Mouse (Mus musculus) ES-E14 (cell line): ENCODE measurements around the gene Commd1. TPM values are rescaled to one million over a fixed set of nuclear protein-coding genes. Genes with fewer than 3 reads are reported as not detected.

Experiments
- DNase-seq: peaks from one replicate; pipeline ENCODE4 v3.0.0-alpha.2; 2013; ENCODE audit warnings: low read depth, low spot score
- H3K27ac ChIP-seq: 2 replicates; pipeline ENCODE4 v1.5.1; 2012; ENCODE audit warnings: low read depth, mild to moderate bottlenecking, low read length, moderate library complexity, mixed read lengths; ENCODE audit not compliant: poor library complexity, insufficient read depth, severe bottlenecking
- H3K36me3 ChIP-seq: 2 replicates; pipeline ENCODE4 v1.6.1; 2012; ENCODE audit warnings: mild to moderate bottlenecking, low read length, moderate library complexity, mixed read lengths; ENCODE audit not compliant: control insufficient read depth, poor library complexity, insufficient read depth, severe bottlenecking
- H3K4me1 ChIP-seq, 2 experiments: fragments of 150-350 bp in 1 of 2; sonication (generic) in 1 of 2; 2 replicates each; pipeline ENCODE4 v1.6.1; 2012; ENCODE audit warnings: low read length in 2 of 2, mild to moderate bottlenecking in 1 of 2, mixed read lengths in 1 of 2; ENCODE audit not compliant: control insufficient read depth in 2 of 2, insufficient read depth in 2 of 2, poor library complexity in 1 of 2
- H3K4me3 ChIP-seq, 2 experiments: fragments of 150-350 bp in 1 of 2; sonication (generic) in 1 of 2; 2 replicates each; pipeline ENCODE4 v1.5.1; 2012; ENCODE audit warnings: low read length in 2 of 2, low read depth in 1 of 2, mild to moderate bottlenecking in 1 of 2, mixed read lengths in 1 of 2; ENCODE audit not compliant: insufficient read depth in 1 of 2, poor library complexity in 1 of 2, severe bottlenecking in 1 of 2
- H3K9ac ChIP-seq: 2 replicates; pipeline ENCODE4 v1.6.1; 2012; ENCODE audit warnings: low read depth, mild to moderate bottlenecking, low read length, mixed read lengths; ENCODE audit not compliant: poor library complexity, insufficient read depth, severe bottlenecking
- H3K9me3 ChIP-seq: fragments of 150-350 bp; sonication (generic); 2 replicates; pipeline ENCODE4 v1.6.1; 2012; ENCODE audit warnings: low read depth, mild to moderate bottlenecking, low read length; ENCODE audit not compliant: control insufficient read depth, insufficient read depth
- CHD2 ChIP-seq: IDR thresholded peaks from 2 replicates; pipeline ENCODE4 v1.6.1; 2014; ENCODE audit warnings: mild to moderate bottlenecking, low read depth, low read length, inconsistent platforms
- HCFC1 ChIP-seq: IDR thresholded peaks from 2 replicates; pipeline ENCODE4 v1.6.1; 2012; ENCODE audit warnings: low read length, inconsistent platforms, borderline replicate concordance; ENCODE audit not compliant: insufficient read depth
- MAFK ChIP-seq: IDR thresholded peaks from 2 replicates; pipeline ENCODE4 v1.6.1; 2014; ENCODE audit warnings: mild to moderate bottlenecking, low read depth, low read length, inconsistent platforms; ENCODE audit not compliant: insufficient read depth
- ZC3H11A ChIP-seq: IDR thresholded peaks from 2 replicates; pipeline ENCODE4 v1.6.1; 2012; ENCODE audit warnings: low read depth, mild to moderate bottlenecking, inconsistent platforms, low read length, borderline replicate concordance
- ZNF384 ChIP-seq: IDR thresholded peaks from 2 replicates; pipeline ENCODE4 v1.6.1; 2012; ENCODE audit warnings: low read depth, low read length, inconsistent platforms
- in situ Hi-C, 2 experiments: fragments of 600-800 bp; cut with MboI; formaldehyde crosslinking; loops; one replicate each; pipeline ENCODE4 v1.15.1; 2025; ENCODE audit warnings: low sequenced_read_pairs in 2 of 2, inconsistent platforms in 1 of 2; ENCODE audit not compliant: unreplicated experiment in 2 of 2
- total RNA-seq: library from RNA; depleted of rRNA; stranded (reverse); fragments of 300-350 nt; gene quantifications from 2 replicates; pipeline ENCODE4 v1.2.3, GENCODE M21; 2012

Gene Commd1
- total RNA-seq, 1 experiment = 106 TPM

- no peak overlapping the region for H3K27ac ChIP-seq
- H3K4me1 ChIP-seq = 0 out of 4 replicates have a peak, but pooled peaks cover 0 to 2% of the 10 kb centered on the region in 2 experiments
- peaks cover 39% of the 10 kb centered on the region for H3K36me3 ChIP-seq
- H3K9ac ChIP-seq = no peak overlapping the region
- DNase-seq = no peak
- no peak for TF ChIP-seq CHD2
- TF ChIP-seq ZC3H11A = no peak
- no peak for TF ChIP-seq HCFC1
- no peak for TF ChIP-seq ZNF384
- TF ChIP-seq MAFK = no peak
- in situ Hi-C loops = loop anchor here in 1 of 2 experiments (5.0 kb wide), 1 partner anchor 277 kb away; no protein-coding TSS in a partner anchor
- H3K4me3 ChIP-seq = no peak overlapping the region
- H3K9me3 ChIP-seq = no peaks in the 10 kb centered on the region
These were observed 13.3 kb upstream of the Commd1 start for GRCm38 (mm10) chr11:22995461-22995860.

- in situ Hi-C loops = no loop called here
- no peak for TF ChIP-seq HCFC1
- no peak for TF ChIP-seq CHD2
- no peak for TF ChIP-seq ZNF384
- TF ChIP-seq MAFK = no peak
- no peak for TF ChIP-seq ZC3H11A
- Histone ChIP-seq H3K4me1 (0 out of 4 replicates have a peak, but pooled peaks cover 0 to 2% of the 10 kb centered on the region in 2 experiments), H3K9me3 (no peaks in the 10 kb centered on the region), H3K9ac (no peak overlapping the region), H3K27ac (no peak overlapping the region), H3K4me3 (no peak overlapping the region), H3K36me3 (peaks cover 30% of the 10 kb centered on the region)
- no peak for DNase-seq
These were observed 12.1 kb upstream of the Commd1 start for GRCm38 (mm10) chr11:22994271-22994670.

- in situ Hi-C loops = no loop called here
- H3K4me1 ChIP-seq = 0 out of 4 replicates have a peak, but pooled peaks cover 0 to 2% of the 10 kb centered on the region in 2 experiments
- peak overlapping the region; percentile 87 for H3K9ac ChIP-seq
- no peak for DNase-seq
- no peaks in the 10 kb centered on the region for H3K9me3 ChIP-seq
- peak overlapping the region; percentile 73 to 90 for H3K4me3 ChIP-seq
- no peak overlapping the region for H3K27ac ChIP-seq
- TF ChIP-seq ZNF384 = no peak
- TF ChIP-seq ZC3H11A = no peak
- no peak for TF ChIP-seq MAFK
- no peak for TF ChIP-seq CHD2
- no peak for TF ChIP-seq HCFC1
- peaks cover 22% of the 10 kb centered on the region for H3K36me3 ChIP-seq
These were observed 9.1 kb upstream of the Commd1 start for GRCm38 (mm10) chr11:22991218-22991835.

- H3K27ac ChIP-seq = peak within 1 kb of the TSS; percentile 89
- H3K9me3 ChIP-seq = no peaks in the 10 kb centered on the region
- peak within 1 kb of the TSS; percentile 87 for H3K9ac ChIP-seq
- DNase-seq = no peak
- H3K4me3 ChIP-seq = peak within 1 kb of the TSS; percentile 73 to 90
- H3K36me3 ChIP-seq = peaks cover 20% of the 10 kb centered on the region
- H3K4me1 ChIP-seq = 0 out of 4 replicates have a peak, but pooled peaks cover 0 to 2% of the 10 kb centered on the region in 2 experiments
- no peak for TF ChIP-seq CHD2
- no peak for TF ChIP-seq MAFK
- TF ChIP-seq HCFC1 = peak; percentile 82
- TF ChIP-seq ZNF384 = no peak
- no peak for TF ChIP-seq ZC3H11A
- in situ Hi-C loops = no loop called here
These were observed 8.4 kb upstream of the Commd1 start, which contains the start of gene Cct4 for GRCm38 (mm10) chr11:22990393-22991126. Cct4 (plus strand) TSS chr11:22990519.
